Mouse (Mus musculus) CD4-positive helper T cell, adult 2 months (primary cell): ENCODE measurements at regions not wholly inside any gene's neighbourhood (a gene's known extent, or its start where the extent isn't known, plus 50 kb on each side); places are given as distances from the start of the nearest gene placed in this dataset.

ENCODE experiments used
- DNase-seq: peaks from one replicate; pipeline ENCODE4 v3.0.0-alpha.2; 2012; ENCODE audit warnings: low read depth, missing footprints, low spot score

GRCm38 (mm10) chr2:113959025-113959767 is 54.2 kb downstream of the Gjd2 start:
- no peak for DNase-seq

- DNase-seq: no peak
These were observed 60.9 kb downstream of the Gjd2 start for GRCm38 (mm10) chr2:113952480-113952879.

GRCm38 (mm10) chr2:113949296-113949990 is 64.0 kb downstream of the Gjd2 start:
- no peak for DNase-seq

- DNase-seq: no peak
These were observed 81.7 kb downstream of the Gjd2 start for GRCm38 (mm10) chr2:113931689-113932088.

GRCm38 (mm10) chr2:113930948-113931347 is 82.5 kb downstream of the Gjd2 start:
- no peak for DNase-seq

GRCm38 (mm10) chr2:113929650-113930049 is 81.2 kb upstream of the Arhgap11a start:
- no peak for DNase-seq

GRCm38 (mm10) chr2:113924138-113924537 is 75.7 kb upstream of the Arhgap11a start:
- DNase-seq: no peak

- no peak for DNase-seq
These were observed 70.5 kb upstream of the Arhgap11a start for GRCm38 (mm10) chr2:113918913-113919312.

- DNase-seq: no peak
These were observed 65.8 kb upstream of the Arhgap11a start for GRCm38 (mm10) chr2:113914248-113914647.

- DNase-seq: no peak
These were observed 62.7 kb upstream of the Arhgap11a start for GRCm38 (mm10) chr2:113911188-113911587.

GRCm38 (mm10) chr2:113909502-113909901 is 61.0 kb upstream of the Arhgap11a start:
- DNase-seq: no peak

GRCm38 (mm10) chr2:113908636-113909035 is 60.2 kb upstream of the Arhgap11a start:
- DNase-seq: no peak

GRCm38 (mm10) chr2:113904414-113904813 is 56.0 kb upstream of the Arhgap11a start:
- DNase-seq: peak; percentile 15

- no peak for DNase-seq
These were observed 55.4 kb upstream of the Arhgap11a start for GRCm38 (mm10) chr2:113903865-113904264.

GRCm38 (mm10) chr2:113903006-113903545 is 54.6 kb upstream of the Arhgap11a start:
- DNase-seq: peak; percentile 14

GRCm38 (mm10) chr2:113902406-113902805 is 53.9 kb upstream of the Arhgap11a start:
- DNase-seq: no peak

GRCm38 (mm10) chr2:113900496-113900895 is 52.0 kb upstream of the Arhgap11a start:
- no peak for DNase-seq

- DNase-seq: no peak
These were observed 50.3 kb upstream of the Arhgap11a start for GRCm38 (mm10) chr2:113898747-113899146.
